Mouse (Mus musculus) urinary bladder, postnatal 4 days (tissue): ENCODE results near the gene Fcf1.

Source experiments
- DNase-seq, 2 experiments: peaks; one replicate each; pipeline ENCODE4 v3.0.0; 2021 to 2022; ENCODE audit warnings: low spot score in 2 of 2

Fcf1 gene

GRCm38 (mm10) chr12:84968831-84969655 lies 1.7 kb upstream of the Fcf1 start:
- no peak for DNase-seq

DNA sequence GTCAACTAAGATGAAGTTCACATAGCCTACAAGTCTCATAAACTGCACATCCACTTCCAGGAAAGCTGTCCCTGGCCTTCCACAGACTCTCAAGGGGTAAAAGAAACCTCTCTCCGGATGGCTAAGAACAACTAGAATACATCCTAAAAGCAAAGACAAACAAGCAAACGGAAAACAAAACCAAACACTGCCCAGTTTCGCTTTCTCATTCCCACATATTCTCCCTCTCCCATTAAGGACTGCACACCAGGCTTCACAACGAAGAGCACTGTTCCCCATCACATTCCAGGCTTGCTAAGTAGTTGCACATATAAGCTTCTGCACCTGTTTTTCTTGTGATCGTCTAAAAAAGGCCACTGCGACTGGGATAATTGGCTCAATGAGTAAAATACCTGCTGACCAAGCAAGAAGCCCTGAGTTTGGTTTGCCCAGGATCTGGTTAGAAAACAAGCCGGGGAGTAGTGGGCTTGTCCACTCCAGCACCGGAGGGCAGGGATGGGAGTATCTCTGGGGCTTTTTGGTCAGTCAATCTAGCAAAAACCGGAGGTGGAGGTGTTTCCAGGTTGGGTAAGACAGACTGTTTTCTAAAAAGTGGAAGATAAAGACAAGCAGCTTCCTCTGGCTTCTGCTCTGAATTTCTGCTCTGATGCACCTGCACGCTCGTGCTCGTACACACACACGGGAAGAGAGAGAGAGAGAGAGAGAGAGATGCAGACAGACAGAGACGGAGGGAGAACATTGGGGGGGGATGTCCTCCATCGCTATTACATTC lies 855 bp upstream of the Fcf1 start:
- no peak for DNase-seq

DNA sequence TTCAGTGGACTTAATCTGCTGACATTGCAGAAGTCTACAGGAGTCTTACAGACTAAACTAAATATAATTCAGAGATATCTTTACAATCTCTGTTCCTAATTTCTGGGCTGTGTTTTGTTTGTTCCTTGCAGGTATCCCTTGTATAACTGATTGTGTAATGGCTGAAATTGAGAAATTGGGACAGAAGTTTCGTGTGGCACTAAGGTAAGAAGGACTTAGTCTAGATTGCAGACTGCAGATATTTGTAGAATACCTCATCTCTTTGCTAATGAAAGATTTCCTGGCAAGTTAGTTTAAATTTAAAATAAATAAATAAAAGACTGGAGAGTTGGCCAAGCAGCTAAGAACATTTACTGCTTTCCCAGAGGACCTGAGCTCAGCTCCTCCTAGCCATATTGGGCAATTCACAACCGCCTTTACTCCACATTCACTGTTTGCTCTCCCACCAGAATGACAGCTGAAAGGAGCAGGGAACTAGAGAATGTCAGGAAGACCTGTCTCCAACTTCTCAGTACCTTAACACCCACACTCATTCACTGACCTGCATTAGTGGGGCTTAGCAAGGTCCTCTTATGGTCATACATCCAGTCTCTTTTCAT lies 8.7 kb downstream of the Fcf1 start:
- no peak for DNase-seq

GRCm38 (mm10) chr12:84989456-84989855 lies 18.8 kb downstream of the Fcf1 start:
- DNase-seq: no peak

DNA sequence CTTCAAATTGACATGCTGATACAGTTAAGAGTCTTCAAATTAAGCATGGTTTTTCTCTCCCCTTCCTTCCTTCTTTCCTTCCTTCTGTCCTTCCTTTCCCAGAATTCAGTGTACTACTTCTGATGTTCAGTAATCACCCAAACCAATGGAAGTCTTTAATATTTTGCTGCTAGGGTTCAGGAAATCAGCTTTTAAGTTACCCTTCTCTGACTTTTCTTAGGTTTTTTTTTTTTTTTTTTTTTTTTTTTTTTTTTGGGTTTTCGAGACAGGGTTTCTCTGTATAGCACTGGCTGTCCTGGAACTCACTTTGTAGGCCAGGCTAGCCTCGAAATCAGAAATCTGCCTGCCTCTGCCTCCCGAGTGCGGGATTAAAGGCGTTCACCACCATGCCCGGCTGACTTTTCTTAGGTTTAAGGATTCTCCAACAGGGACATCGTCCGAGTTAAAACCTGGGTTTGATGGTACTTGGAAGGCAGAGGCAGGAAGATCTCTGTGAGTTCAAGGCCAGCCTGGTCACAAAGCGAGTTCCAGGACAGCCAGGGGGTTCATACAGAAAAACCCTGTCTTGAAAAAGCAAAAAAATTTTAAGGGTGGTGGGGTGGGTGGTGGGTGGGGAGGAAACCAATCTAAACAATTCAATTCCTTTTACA lies 24.5 kb downstream of the Fcf1 start:
- no peak for DNase-seq

DNA sequence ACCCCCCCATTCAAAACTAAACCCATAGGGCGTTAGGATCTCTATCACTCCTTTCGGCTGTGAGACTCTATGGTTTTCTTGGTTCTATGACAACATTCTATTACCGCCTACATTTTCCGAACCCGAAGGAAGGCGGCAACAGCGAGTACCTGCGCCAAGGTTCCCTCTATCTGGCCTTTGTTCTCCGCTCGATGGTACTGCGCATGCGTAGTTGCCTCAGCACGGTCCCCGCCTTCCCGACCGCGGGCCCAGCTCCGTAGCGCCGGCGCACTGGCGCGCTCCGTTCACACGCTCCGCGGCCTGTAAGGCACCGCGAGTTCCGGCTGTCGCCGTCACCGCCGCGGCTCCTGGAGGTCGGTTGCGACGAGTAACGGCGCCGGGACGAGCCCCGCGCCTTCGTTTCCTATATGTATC lies 25.4 kb downstream of the Fcf1 start, which contains the start of gene Ylpm1:
TSS of gene Ylpm1 (plus strand) at position 239 of the 414 bp plus-strand sequence.
- peak; percentile 97 for DNase-seq

GRCm38 (mm10) chr12:84996501-84997398 lies 26.1 kb downstream of the Fcf1 start:
- peak in 1 of 2 experiments; percentile 60 for DNase-seq

- no peak for DNase-seq
Observed at GRCm38 (mm10) chr12:84999053-84999452, 28.4 kb downstream of the Fcf1 start.

- no peak for DNase-seq
Observed at GRCm38 (mm10) chr12:85006206-85006605, 35.5 kb downstream of the Fcf1 start.

DNA sequence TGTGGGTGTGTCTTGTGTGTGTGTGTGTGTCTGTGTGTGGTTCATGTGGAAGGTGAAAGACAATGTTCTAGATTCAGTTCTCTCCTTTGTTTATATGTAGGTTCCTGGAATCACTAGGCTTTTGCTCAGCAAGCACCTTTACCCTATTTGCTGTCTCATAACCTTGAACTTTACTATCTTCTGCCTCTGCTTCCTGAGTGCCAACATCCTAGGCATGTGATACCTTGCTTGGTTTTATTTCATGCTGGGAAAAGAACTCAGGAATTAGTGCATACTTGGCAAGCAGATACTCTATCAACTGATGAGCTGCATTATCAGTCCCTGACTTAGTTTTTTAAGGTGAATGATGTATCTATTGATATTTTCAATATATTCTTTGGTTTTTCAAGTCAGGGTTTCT lies 36.3 kb downstream of the Fcf1 start:
- no peak for DNase-seq

GRCm38 (mm10) chr12:85009776-85010175 lies 39.1 kb downstream of the Fcf1 start:
- no peak for DNase-seq

- DNase-seq: no peak
Observed at GRCm38 (mm10) chr12:85010541-85010940, 39.8 kb downstream of the Fcf1 start.

DNA sequence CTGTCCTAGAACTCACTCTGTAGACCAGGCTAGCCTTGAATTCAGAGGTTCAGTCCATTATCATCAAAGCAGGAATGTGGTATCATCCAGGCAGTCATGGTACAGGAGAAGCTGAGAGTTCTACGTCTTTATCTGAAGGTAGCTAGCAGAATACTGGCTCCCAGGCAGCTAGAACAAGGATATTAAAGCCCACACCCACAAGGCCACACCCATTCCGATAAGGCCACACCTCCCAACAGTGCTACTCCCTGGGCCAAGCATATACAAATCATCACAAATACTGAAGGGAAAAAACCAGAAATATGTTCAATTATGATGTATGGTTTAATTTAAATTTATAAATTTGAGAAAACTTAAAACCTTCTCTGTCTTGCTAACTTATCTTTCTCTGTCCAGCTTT lies 41.5 kb downstream of the Fcf1 start:
- DNase-seq: no peak

GRCm38 (mm10) chr12:85022071-85022470 lies 51.4 kb downstream of the Fcf1 start:
- no peak for DNase-seq

- no peak for DNase-seq
Observed at GRCm38 (mm10) chr12:85032710-85033109, 62.0 kb downstream of the Fcf1 start.
